Mouse (Mus musculus) frontal cortex, postnatal 25 days (tissue): Measurements from ENCODE around the gene 1700029I15Rik.

Source experiments
- DNase-seq, 2 experiments: peaks; one replicate each; pipeline ENCODE4 v3.0.0; 2022; ENCODE audit warnings: low spot score in 2 of 2

1700029I15Rik gene

GRCm38 (mm10) chr2:92425366-92425765 is 43.0 kb downstream of the 1700029I15Rik start:
- DNase-seq, result no peak

- DNase-seq, result no peak
Measured at GRCm38 (mm10) chr2:92426426-92426825, 44.1 kb downstream of the 1700029I15Rik start.

- DNase-seq, result peak; percentile 58 to 69
Measured at GRCm38 (mm10) chr2:92427882-92428281, 45.5 kb downstream of the 1700029I15Rik start.

GRCm38 (mm10) chr2:92430089-92430488 is 47.8 kb downstream of the 1700029I15Rik start:
- DNase-seq, result no peak

- DNase-seq, result peak in 1 of 2 experiments; percentile 28
Measured at GRCm38 (mm10) chr2:92430723-92431541, 48.6 kb downstream of the 1700029I15Rik start.

- no peak for DNase-seq
Measured at GRCm38 (mm10) chr2:92431611-92432179, 49.4 kb downstream of the 1700029I15Rik start.

- DNase-seq, result no peak
Measured at GRCm38 (mm10) chr2:92432299-92433295, 50.3 kb downstream of the 1700029I15Rik start.

GRCm38 (mm10) chr2:92433578-92434374 is 51.4 kb downstream of the 1700029I15Rik start, which contains the start of gene Cry2:
Gene Cry2, minus strand, starts transcription at chr2:92434043.
- DNase-seq, result peak; percentile 92 to 98

GRCm38 (mm10) chr2:92434375-92434745 is 52.0 kb downstream of the 1700029I15Rik start:
- no peak for DNase-seq

GRCm38 (mm10) chr2:92435023-92435422 is 52.7 kb downstream of the 1700029I15Rik start:
- DNase-seq, result no peak
